Mouse (Mus musculus) hematopoietic stem cell, adult 5-6 weeks (primary cell): ENCODE data around the gene Hus1b. TPM values are rescaled to one million over a fixed set of nuclear protein-coding genes. Genes with fewer than 3 reads are reported as not detected.

Experiments used
- ATAC-seq, 2 experiments: fragments of 125-278 bp in 1 of 2; replicated peaks in 1 of 2; 2 replicates each; pipeline ENCODE4 v1.8.0; 2016 to 2017; ENCODE audit warnings: inconsistent platforms in 2 of 2, mild to moderate bottlenecking in 2 of 2, moderate number of reproducible peaks in 2 of 2, low read depth in 1 of 2, moderate TSS enrichment in 1 of 2; ENCODE audit not compliant: low FRiP score in 2 of 2, poor library complexity in 2 of 2, severe bottlenecking in 2 of 2, insufficient read depth in 1 of 2, low TSS enrichment in 1 of 2
- total RNA-seq: library from RNA; stranded (forward); fragments of 172-1452, 232-1000 nt; gene quantifications from 2 replicates; pipeline ENCODE4 v1.2.3, GENCODE M21; 2017

Gene Hus1b
- 1.1 and 1.4 TPM in 2 replicates for total RNA-seq

DNA sequence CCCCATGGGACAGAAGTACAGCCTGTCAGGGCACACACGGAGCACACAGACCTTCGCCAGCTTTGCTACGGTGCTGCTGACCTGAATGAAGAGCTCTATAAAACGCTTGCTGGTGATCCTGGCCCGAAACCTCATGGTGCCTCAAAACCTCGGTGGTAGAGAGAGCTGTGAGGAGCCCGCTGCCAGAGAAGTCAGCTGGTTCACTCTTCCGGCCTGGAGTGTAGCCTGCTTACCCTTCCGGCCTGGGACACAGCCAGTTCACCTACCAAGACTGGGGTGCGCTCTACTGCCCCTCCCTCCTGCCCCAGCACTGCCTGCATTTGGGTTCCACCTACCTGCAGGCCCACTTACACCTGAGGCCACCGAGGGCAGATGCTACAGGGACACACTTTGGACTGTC is at the start of gene Hus1b:
Gene Hus1b (minus strand): TSS at position 220 of the 400 bp plus-strand sequence.
- no peak for ATAC-seq

DNA sequence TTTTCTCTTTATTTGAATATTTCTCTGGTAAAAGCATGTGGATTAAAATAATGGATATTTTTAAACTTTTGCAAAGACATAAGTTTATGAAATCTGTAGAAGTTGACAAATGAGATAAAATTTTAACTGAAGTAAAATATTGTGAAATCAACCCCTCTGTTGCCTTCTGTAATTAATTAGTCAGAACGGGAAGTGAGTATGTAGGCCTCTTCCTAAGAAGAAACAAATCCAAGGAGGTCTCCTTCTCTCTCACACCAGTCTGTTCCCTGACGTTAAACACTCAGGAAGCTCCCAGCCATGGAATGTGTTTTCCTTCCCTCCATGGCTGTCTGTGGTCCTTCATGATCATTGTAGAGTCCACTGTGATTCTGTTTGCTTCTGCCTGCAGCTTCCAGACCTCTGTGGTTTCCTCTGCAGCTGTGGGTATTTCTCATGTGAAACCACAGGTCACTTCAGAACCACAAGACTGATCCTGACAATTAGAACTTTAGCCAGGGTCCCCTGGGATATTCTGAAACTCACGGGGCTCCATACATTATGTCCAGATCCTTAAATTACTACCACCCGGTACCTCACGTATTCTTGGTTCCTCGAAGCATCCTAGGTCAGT is 46.8 kb upstream of the Hus1b start:
- ATAC-seq, result peak; percentile 59 to 75

DNA sequence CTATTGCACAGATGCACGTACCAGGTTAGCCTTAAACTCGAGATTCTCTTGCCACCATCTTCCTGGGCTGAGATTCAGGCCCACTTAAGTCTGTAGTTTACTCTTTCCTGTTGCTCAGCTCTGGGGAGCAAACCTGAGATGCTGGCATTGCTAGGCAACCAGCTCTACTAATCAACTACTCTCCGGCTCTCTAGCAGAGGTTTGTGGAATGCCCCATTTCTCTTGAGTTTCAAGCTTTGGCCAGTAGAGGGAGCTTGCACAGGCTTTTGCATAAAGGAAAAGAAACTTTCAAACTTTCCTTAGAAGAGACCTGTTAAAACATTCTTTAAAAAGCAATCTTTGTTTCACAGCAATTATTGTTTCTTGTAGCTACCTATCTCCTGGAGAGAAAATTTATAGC is 46.3 kb upstream of the Hus1b start:
- ATAC-seq, result peak; percentile 43 to 58; a peak in 3 of 4 replicates

DNA sequence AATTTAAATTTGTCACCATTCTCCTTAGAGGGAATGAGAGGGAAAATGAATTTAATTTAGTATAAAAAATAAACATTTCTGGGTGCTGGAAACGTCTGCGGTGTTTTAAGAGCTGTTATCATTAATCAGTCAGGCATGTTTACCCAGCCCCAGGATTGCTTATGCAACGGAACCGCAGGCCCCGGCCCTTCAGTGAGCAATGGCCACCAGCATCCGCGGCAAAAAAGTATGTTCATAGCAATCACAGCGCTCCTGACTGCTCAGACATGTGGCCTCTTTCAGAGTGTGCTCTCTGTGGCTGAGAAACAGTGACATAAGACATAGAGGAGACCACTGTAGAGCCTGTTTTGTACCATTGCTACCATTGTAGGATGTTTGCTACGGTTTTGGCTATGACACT is 42.7 kb upstream of the Hus1b start:
- no peak for ATAC-seq

- no peak for ATAC-seq
Observed at GRCm38 (mm10) chr13:30989710-30990109, 42.2 kb upstream of the Hus1b start.

- peak in 1 of 2 experiments; percentile 43; a peak in 1 of 4 replicates for ATAC-seq
Observed at GRCm38 (mm10) chr13:30987686-30988085, 40.1 kb upstream of the Hus1b start.

DNA sequence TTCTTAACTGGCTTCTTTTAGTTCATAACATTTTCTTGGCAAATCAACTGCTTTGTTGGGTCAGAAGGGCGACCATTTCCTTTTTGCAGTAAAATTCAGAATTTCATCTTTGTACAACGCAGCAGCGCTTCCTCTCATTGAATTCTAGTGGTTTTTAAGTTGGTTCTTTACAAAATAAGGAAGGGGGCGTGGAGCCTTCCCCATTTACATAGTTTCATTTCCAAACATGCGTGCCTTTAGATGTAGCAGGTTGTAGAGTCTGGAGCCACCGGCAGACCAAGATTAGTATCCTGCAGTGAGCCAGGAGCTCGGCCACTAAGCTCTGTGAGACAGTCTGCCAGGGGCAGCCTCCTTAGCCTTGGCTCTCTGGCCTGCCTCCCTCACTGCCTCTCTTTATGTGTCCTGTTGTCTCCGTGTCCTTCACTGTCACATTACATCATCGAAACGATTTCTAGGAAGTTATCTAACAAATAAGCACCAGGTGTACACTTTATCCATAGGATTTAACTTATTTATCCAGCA is 39.4 kb upstream of the Hus1b start:
- ATAC-seq, result peak; percentile 61 to 67

DNA sequence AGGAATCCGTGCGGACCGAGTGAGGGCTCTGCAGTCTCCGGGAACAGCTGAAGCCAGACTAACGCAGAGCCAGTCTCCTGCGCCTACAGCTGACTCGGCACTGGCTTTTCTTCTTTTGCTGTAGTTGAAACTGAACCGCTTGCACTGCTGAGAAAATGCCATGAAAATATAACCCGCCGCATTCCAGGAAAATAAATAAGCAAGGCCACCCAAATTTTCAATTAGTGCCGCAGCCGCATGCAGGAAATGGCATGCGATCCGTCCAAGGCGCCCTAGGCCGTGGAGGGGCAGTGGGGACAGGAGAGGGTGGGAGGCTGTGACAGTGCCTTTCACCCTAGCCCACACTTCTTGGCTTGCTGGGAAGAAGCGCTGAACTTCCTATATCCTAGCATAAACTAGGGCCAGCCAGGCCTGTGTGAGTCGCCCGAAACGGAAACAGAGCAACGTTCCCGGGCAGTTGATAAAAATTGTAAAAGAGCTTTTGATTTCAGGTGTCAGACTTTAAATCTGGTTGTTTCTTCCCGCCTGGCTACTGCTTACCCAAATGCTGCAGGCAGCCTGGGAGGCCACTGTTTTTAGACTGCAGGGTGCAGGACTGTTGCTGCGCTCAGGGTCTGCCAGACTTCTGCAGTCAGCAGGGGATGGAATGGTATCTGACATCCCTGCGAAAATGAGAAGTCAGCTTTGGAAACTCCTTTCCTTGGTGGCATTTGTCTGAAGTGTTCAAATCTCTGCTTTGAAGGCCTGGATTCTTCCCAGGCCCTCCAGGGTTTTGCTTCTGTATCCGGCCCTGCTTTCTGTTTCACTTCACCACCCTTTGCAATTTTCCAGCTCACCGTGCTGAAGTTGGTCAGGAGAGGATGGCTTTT is 38.3 kb upstream of the Hus1b start:
- 0 out of 4 replicates have a peak, but pooled peaks of 1 of the 2 experiments have one; percentile 11 for ATAC-seq

DNA sequence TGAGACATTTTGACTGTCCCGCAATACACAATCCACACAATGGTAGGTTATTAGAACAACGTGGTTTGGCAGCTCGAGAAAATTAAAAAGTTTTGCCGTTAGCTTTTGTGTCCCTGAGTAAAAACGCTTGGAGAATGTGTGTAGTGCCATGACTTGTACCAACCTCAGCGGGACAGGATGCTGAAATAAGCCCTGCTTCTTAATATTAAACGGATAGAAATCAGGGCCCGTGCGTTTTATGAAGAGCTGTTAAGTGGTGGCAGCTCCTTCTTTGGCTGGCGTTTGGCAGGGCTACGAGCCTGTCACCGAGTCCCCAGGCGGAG is 37.7 kb upstream of the Hus1b start:
- no peak for ATAC-seq

GRCm38 (mm10) chr13:30981666-30982065 is 34.1 kb upstream of the Hus1b start:
- ATAC-seq, result peak; percentile 82 to 86

- ATAC-seq, result no peak
Observed at GRCm38 (mm10) chr13:30978224-30978623, 30.7 kb upstream of the Hus1b start.

- ATAC-seq, result no peak
Observed at GRCm38 (mm10) chr13:30976536-30977084, 29.1 kb upstream of the Hus1b start.

- no peak for ATAC-seq
Observed at GRCm38 (mm10) chr13:30974247-30974630, 26.7 kb upstream of the Hus1b start.

- ATAC-seq, result peak; percentile 40 to 85
Observed at GRCm38 (mm10) chr13:30973501-30974246, 26.1 kb upstream of the Hus1b start, which contains the start of the genes Exoc2 and Gm5447. Gene Exoc2, minus strand, starts transcription at chr13:30974093. Gene Gm5447, plus strand, starts transcription at chr13:30974204.

GRCm38 (mm10) chr13:30972102-30972501 is 24.5 kb upstream of the Hus1b start:
- peak; percentile 90 to 93 for ATAC-seq

GRCm38 (mm10) chr13:30971047-30971446 is 23.5 kb upstream of the Hus1b start:
- no peak for ATAC-seq

GRCm38 (mm10) chr13:30968311-30968710 is 20.8 kb upstream of the Hus1b start:
- no peak for ATAC-seq
